Mouse (Mus musculus): ENCODE data around the gene C1qtnf7. TPM values are rescaled to one million over a fixed set of nuclear protein-coding genes. Genes with fewer than 3 reads are reported as not detected.
A peak's percentile ranks its signal among the peaks of the same experiment; 100 is the strongest.

The C1qtnf7 gene
- total and polyA plus RNA-seq, 3 experiments = not detected

- no peaks in the 10 kb centered on the region for H3K27me3 ChIP-seq (ENCODE audit: control insufficient read depth in 1 of 2, insufficient read depth in 2 of 2, low read length in 2 of 2)
- H3K9ac ChIP-seq (ENCODE audit: control insufficient read depth, low read depth, low read length, poor library complexity, severe bottlenecking) = no peak overlapping the region
- H3K4me3 ChIP-seq (ENCODE audit: control insufficient read depth in 1 of 2, insufficient read depth in 1 of 2, low read depth in 2 of 2, low read length in 2 of 2) = no peak overlapping the region
- H3K4me1 ChIP-seq (ENCODE audit: control insufficient read depth in 1 of 2, insufficient read depth in 2 of 2, low read length in 2 of 2) = no peaks in the 10 kb centered on the region
- TF ChIP-seq CTCF (IDR thresholded peaks at IDR 0.05 in 2 of 3, conservative IDR thresholded peaks at IDR 0.05 in 1 of 3; ENCODE audit: control insufficient read depth in 1 of 3, insufficient read depth in 1 of 3, low read depth in 2 of 3, low read length in 3 of 3, poor library complexity in 1 of 3, severe bottlenecking in 1 of 3) (no peak), E2F4 (IDR thresholded peaks at IDR 0.05; ENCODE audit: borderline replicate concordance, low read depth, low read length) (no peak), RAD21 (IDR thresholded peaks at IDR 0.05; ENCODE audit: low read depth, low read length) (no peak), GATA1 (IDR thresholded peaks at IDR 0.05; ENCODE audit: low read depth, low read length) (no peak), ZKSCAN1 (IDR thresholded peaks at IDR 0.05; ENCODE audit: low read depth, low read length) (no peak), JUND (IDR thresholded peaks at IDR 0.05; ENCODE audit: low read depth, low read length) (no peak), ELF1 (IDR thresholded peaks at IDR 0.05; ENCODE audit: low read depth, low read length) (no peak), MAX (IDR thresholded peaks at IDR 0.05; ENCODE audit: low read length) (no peak), ZNF384 (IDR thresholded peaks at IDR 0.05; ENCODE audit: low read depth, low read length) (no peak), SIN3A (IDR thresholded peaks at IDR 0.05; ENCODE audit: low read length) (no peak), HCFC1 (IDR thresholded peaks at IDR 0.05; ENCODE audit: low read depth, low read length) (no peak)
- DNase-seq (ENCODE audit: low read depth, low spot score) = no peak
- no peaks in the 10 kb centered on the region for H3K36me3 ChIP-seq (ENCODE audit: control insufficient read depth in 1 of 2, insufficient read depth in 2 of 2, low read length in 2 of 2)
- no peaks in the 10 kb centered on the region for H3K79me2 ChIP-seq (ENCODE audit: control insufficient read depth, insufficient read depth, low read length, poor library complexity)
- no peak overlapping the region for H3K27ac ChIP-seq (ENCODE audit: control insufficient read depth, low read depth, low read length)
- H3K9me3 ChIP-seq (replicated peaks; ENCODE audit: insufficient read depth, low read length) = no peaks in the 10 kb centered on the region
These were observed 118.8 kb downstream of the C1qtnf7 start for GRCm38 (mm10) chr5:43634071-43634601.

- Histone ChIP-seq H3K79me2 (ENCODE audit: control insufficient read depth, insufficient read depth, low read length, poor library complexity) (no peaks in the 10 kb centered on the region), H3K4me3 (ENCODE audit: control insufficient read depth in 1 of 2, insufficient read depth in 1 of 2, low read depth in 2 of 2, low read length in 2 of 2) (no peak overlapping the region), H3K4me1 (ENCODE audit: control insufficient read depth in 1 of 2, insufficient read depth in 2 of 2, low read length in 2 of 2) (no peaks in the 10 kb centered on the region), H3K9ac (ENCODE audit: control insufficient read depth, low read depth, low read length, poor library complexity, severe bottlenecking) (no peak overlapping the region), H3K27ac (ENCODE audit: control insufficient read depth, low read depth, low read length) (no peak overlapping the region), H3K36me3 (ENCODE audit: control insufficient read depth in 1 of 2, insufficient read depth in 2 of 2, low read length in 2 of 2) (no peaks in the 10 kb centered on the region), H3K9me3 (replicated peaks; ENCODE audit: insufficient read depth, low read length) (no peaks in the 10 kb centered on the region), H3K27me3 (ENCODE audit: control insufficient read depth in 1 of 2, insufficient read depth in 2 of 2, low read length in 2 of 2) (no peaks in the 10 kb centered on the region)
- peak; percentile 45 for TF ChIP-seq ZC3H11A (IDR thresholded peaks at IDR 0.05; ENCODE audit: low read depth, low read length)
- no peak for TF ChIP-seq E2F4 (IDR thresholded peaks at IDR 0.05; ENCODE audit: borderline replicate concordance, low read depth, low read length)
- TF ChIP-seq RAD21 (IDR thresholded peaks at IDR 0.05; ENCODE audit: low read depth, low read length) = peak; percentile 65
- no peak for TF ChIP-seq ELF1 (IDR thresholded peaks at IDR 0.05; ENCODE audit: low read depth, low read length)
- peak in 2 of 3 experiments; percentile 60 to 68; a peak in 4 of 6 replicates for TF ChIP-seq CTCF (IDR thresholded peaks at IDR 0.05 in 2 of 3, conservative IDR thresholded peaks at IDR 0.05 in 1 of 3; ENCODE audit: control insufficient read depth in 1 of 3, insufficient read depth in 1 of 3, low read depth in 2 of 3, low read length in 3 of 3, poor library complexity in 1 of 3, severe bottlenecking in 1 of 3)
- TF ChIP-seq CHD1 (IDR thresholded peaks at IDR 0.05; ENCODE audit: low read depth, low read length) = no peak
- peak; percentile 67 for TF ChIP-seq SMC3 (IDR thresholded peaks at IDR 0.05; ENCODE audit: low read depth, low read length)
- peak; percentile 28 for DNase-seq (ENCODE audit: low read depth, low spot score)
These were observed 119.3 kb downstream of the C1qtnf7 start for GRCm38 (mm10) chr5:43634602-43635081.

Data from MEL (cell line).